Mouse (Mus musculus) kidney, postnatal 0 days (tissue): ENCODE results near the gene Tbc1d30. TPM values are rescaled to one million over a fixed set of nuclear protein-coding genes. Genes with fewer than 3 reads are reported as not detected.

Experiments used
- ATAC-seq: fragments of 200-750 bp; cut with Nextera tagmentation; replicated peaks from 2 replicates; pipeline ENCODE4 v1.8.0; 2017; ENCODE audit warnings: low read depth, moderate number of reproducible peaks, moderate TSS enrichment, moderate library complexity; ENCODE audit not compliant: low FRiP score
- DNase-seq: peaks from one replicate; pipeline ENCODE4 v3.0.0-alpha.2; 2016; ENCODE audit warnings: low spot score
- H3K27ac ChIP-seq: fragments of 300-500 bp; sonication (generic); 2 replicates; pipeline ENCODE4 v1.5.1; 2014; ENCODE audit warnings: mild to moderate bottlenecking
- H3K27me3 ChIP-seq: fragments of 300-500 bp; sonication (generic); 2 replicates; pipeline ENCODE4 v1.6.1; 2014; ENCODE audit warnings: low read length, mixed read lengths; ENCODE audit not compliant: insufficient read depth
- H3K36me3 ChIP-seq: fragments of 300-500 bp; sonication (generic); 2 replicates; pipeline ENCODE4 v1.6.1; 2014; ENCODE audit warnings: low read length, mixed read lengths; ENCODE audit not compliant: insufficient read depth
- H3K4me1 ChIP-seq: fragments of 300-500 bp; sonication (generic); replicated peaks from 2 replicates; pipeline ENCODE4 v1.6.1; 2014; ENCODE audit warnings: antibody characterized with exemption, low read length, mixed read lengths; ENCODE audit not compliant: insufficient read depth
- H3K4me2 ChIP-seq: fragments of 300-500 bp; sonication (generic); 2 replicates; pipeline ENCODE4 v1.6.1; 2014; ENCODE audit warnings: mild to moderate bottlenecking, low read length, moderate library complexity, mixed read lengths
- H3K4me3 ChIP-seq: fragments of 300-500 bp; sonication (generic); replicated peaks from 2 replicates; pipeline ENCODE4 v1.5.1; 2014; ENCODE audit warnings: low read depth, low read length
- H3K9ac ChIP-seq: fragments of 300-500 bp; sonication (generic); 2 replicates; pipeline ENCODE4 v1.6.1; 2014; ENCODE audit warnings: low read depth, low read length
- H3K9me3 ChIP-seq: fragments of 300-500 bp; sonication (generic); replicated peaks from 2 replicates; pipeline ENCODE4 v1.6.1; 2016; ENCODE audit warnings: low read length, inconsistent platforms, mixed read lengths
- CTCF ChIP-seq: IDR thresholded peaks from 2 replicates; pipeline ENCODE4 v1.5.1; 2016; ENCODE audit warnings: antibody characterized with exemption, low read depth, mild to moderate bottlenecking, moderate library complexity
- WGBS: fragments of 180-500 bp; shearing (Covaris S2); extraction: QIAGEN DNeasy Blood & Tissue Kit; methylation state at CpG from one replicate; pipeline ENCODE4 v1.1.7; 2014; 5-methylcytosine and 5-hydroxymethylcytosine counted together
- polyA plus RNA-seq: library from polyadenylated mRNA; unstranded; fragments of >200 nt; fragmentation: Nextera tagmentation; extraction: Ambion mirVana; gene quantifications from 2 replicates; pipeline ENCODE4 v1.2.1, GENCODE M21; 2015

The Tbc1d30 gene
- polyA plus RNA-seq, 1 experiment from 2014 or later = 0.53 TPM

- no peak for TF ChIP-seq CTCF
- Histone ChIP-seq H3K9me3 (no peaks in the 10 kb centered on the region), H3K4me3 (no peak overlapping the region), H3K27ac (no peak overlapping the region), H3K4me1 (no peaks in the 10 kb centered on the region), H3K9ac (no peak overlapping the region), H3K36me3 (no peaks in the 10 kb centered on the region), H3K27me3 (no peaks in the 10 kb centered on the region), H3K4me2 (no peak overlapping the region)
- DNase-seq (no peak), ATAC-seq (no peak)
- WGBS = 82% methylated on average over 14 of the region's 14 CpGs
Observed at GRCm38 (mm10) chr10:121301868-121302267, 49.2 kb downstream of the Tbc1d30 start.

DNA sequence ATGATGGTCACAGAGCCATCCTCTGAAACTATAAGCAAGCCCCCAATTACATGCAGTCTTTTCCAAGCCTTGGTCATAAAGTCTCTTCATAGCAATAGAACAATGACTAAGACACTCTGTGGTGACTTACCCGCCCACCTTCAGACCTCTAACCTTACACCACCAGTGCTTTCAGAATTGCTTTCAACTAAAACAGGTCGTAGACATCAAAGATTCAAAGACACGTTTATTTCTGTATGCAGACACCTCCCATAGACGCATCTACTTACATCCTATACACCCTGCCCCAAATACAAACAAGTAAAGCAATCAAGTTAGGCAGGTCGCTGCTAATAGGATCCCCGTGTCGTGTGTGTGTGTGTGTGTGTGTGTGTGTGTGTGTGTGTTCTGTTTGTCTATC is 50.4 kb downstream of the Tbc1d30 start:
- Histone ChIP-seq H3K4me2 (no peak overlapping the region), H3K9ac (no peak overlapping the region), H3K27ac (no peak overlapping the region), H3K4me3 (no peak overlapping the region), H3K4me1 (no peaks in the 10 kb centered on the region), H3K27me3 (no peaks in the 10 kb centered on the region), H3K9me3 (no peaks in the 10 kb centered on the region), H3K36me3 (no peaks in the 10 kb centered on the region)
- DNase-seq (no peak), ATAC-seq (no peak)
- WGBS = 71% methylated on average over 7 of the region's 7 CpGs
- TF ChIP-seq CTCF = no peak

- H3K9ac ChIP-seq = no peak overlapping the region
- ATAC-seq (peak; percentile 59; the same call in 1 of the 2 replicates), DNase-seq (peak; percentile 76)
- H3K4me1 ChIP-seq = no peaks in the 10 kb centered on the region
- no peaks in the 10 kb centered on the region for H3K36me3 ChIP-seq
- 13% methylated on average over 25 of the region's 25 CpGs for WGBS
- H3K4me2 ChIP-seq = peak overlapping the region; percentile 53
- no peak overlapping the region for H3K27ac ChIP-seq
- H3K4me3 ChIP-seq = peak overlapping the region; percentile 13
- no peaks in the 10 kb centered on the region for H3K9me3 ChIP-seq
- no peak; the same call in 1 of the 2 replicates for TF ChIP-seq CTCF
- no peaks in the 10 kb centered on the region for H3K27me3 ChIP-seq
Observed at GRCm38 (mm10) chr10:121297054-121297701, 53.9 kb downstream of the Tbc1d30 start.

DNA sequence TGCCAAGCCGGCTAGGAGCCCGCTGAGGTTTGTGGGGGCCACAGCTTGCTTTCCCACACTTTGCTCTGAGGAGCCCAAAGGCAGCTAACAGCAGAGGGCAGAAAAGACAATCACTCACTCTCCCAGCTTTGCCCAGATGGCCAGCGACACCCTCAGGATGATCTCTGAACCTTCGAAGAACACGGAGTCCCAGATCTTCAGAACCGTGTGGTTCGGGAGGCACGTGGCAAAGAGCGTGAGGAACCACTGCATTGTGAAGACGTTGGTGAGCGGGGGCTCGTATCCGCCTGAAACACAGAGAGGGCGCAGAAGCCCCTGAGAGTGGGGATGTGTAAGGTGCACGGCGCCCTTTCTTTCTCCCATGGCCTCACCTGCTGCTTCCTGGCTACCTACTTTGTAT is 56.6 kb downstream of the Tbc1d30 start:
- ATAC-seq = no peak
- WGBS = 81% methylated on average over 16 of the region's 16 CpGs

GRCm38 (mm10) chr10:121293829-121294228 is 57.2 kb downstream of the Tbc1d30 start:
- Histone ChIP-seq H3K36me3 (no peaks in the 10 kb centered on the region), H3K4me1 (no peaks in the 10 kb centered on the region), H3K27ac (no peak overlapping the region), H3K4me3 (no peak overlapping the region), H3K27me3 (no peaks in the 10 kb centered on the region), H3K9ac (no peak overlapping the region), H3K4me2 (no peak overlapping the region), H3K9me3 (no peaks in the 10 kb centered on the region)
- ATAC-seq (no peak), DNase-seq (no peak)
- TF ChIP-seq CTCF = no peak
- WGBS = 65% methylated on average over 8 of the region's 8 CpGs

More for the DNA sequence above, 56.6 kb downstream of the Tbc1d30 start:
- no peak for DNase-seq
- H3K9me3 ChIP-seq = no peaks in the 10 kb centered on the region
- H3K27ac ChIP-seq = no peak overlapping the region
- H3K4me2 ChIP-seq = no peak overlapping the region
- TF ChIP-seq CTCF = no peak
- H3K36me3 ChIP-seq = no peaks in the 10 kb centered on the region
- H3K9ac ChIP-seq = no peak overlapping the region
- no peaks in the 10 kb centered on the region for H3K27me3 ChIP-seq
- H3K4me1 ChIP-seq = no peaks in the 10 kb centered on the region
- no peak overlapping the region for H3K4me3 ChIP-seq

DNA sequence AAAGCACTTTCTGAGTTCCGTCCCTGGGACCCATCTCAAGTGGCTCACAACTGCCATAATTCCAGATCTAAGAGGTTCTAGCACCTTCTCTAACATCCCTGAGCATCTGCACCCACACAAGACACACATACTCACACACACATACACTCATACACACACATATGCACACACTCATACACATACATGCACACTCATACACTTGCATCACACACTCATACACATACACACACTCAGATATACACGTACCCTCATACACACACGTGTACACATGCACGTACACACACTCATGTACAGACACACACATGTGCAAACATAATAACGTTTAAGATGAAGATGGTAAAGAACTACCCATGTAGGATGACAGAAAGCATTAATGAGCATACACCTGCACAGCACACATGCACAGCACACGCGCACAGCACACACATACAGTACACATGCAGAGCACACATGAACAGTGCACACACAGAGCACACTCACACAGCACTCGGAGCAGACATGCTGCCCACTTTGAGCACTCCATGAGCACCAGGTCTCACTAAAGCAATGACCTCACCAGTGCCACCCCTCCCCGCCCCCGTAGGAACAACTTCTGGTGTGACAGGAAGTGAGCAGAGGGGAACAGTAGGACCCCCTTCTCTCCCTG is 59.7 kb downstream of the Tbc1d30 start:
- ATAC-seq (no peak; the same call in 1 of the 2 replicates), DNase-seq (no peak)
- Histone ChIP-seq H3K9me3 (no peaks in the 10 kb centered on the region), H3K27ac (no peak overlapping the region), H3K4me1 (no peaks in the 10 kb centered on the region), H3K27me3 (no peaks in the 10 kb centered on the region), H3K4me3 (no peak overlapping the region), H3K4me2 (no peak overlapping the region), H3K36me3 (no peaks in the 10 kb centered on the region), H3K9ac (no peak overlapping the region)
- WGBS = 86% methylated on average over 10 of the region's 10 CpGs
- no peak for TF ChIP-seq CTCF
